Mouse (Mus musculus): ENCODE data around the gene Nup210l.

The Nup210l gene

DNA sequence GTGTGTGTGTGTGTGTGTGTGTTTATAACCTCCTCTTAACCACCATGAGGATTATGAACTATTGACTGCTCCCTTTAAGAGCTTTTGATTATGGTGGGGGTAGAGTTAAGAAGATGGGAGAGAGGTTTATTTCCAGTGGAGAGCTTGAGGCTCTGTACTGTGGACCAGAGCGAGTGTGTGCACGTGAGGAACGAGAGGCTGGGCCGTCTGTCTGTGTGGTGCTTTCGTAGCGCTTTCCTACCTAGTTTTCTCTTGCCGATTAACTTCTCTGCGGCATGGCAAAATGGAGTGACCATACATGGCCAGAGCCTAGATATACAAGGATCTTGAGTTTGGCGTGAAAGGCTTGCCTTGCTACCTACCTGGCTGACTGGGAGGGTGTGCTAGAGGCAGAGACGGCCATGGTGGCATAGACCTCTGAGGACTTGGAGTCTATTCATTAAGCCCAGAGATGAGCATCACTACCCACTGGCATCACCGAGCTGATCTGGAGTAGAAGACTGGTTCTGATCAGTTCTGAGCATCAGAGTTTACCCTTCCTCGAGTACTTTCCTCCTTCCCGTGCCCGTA is 151.9 kb downstream of the Nup210l start:
- DNase-seq (ENCODE audit: extremely low spot score): no peak

DNA sequence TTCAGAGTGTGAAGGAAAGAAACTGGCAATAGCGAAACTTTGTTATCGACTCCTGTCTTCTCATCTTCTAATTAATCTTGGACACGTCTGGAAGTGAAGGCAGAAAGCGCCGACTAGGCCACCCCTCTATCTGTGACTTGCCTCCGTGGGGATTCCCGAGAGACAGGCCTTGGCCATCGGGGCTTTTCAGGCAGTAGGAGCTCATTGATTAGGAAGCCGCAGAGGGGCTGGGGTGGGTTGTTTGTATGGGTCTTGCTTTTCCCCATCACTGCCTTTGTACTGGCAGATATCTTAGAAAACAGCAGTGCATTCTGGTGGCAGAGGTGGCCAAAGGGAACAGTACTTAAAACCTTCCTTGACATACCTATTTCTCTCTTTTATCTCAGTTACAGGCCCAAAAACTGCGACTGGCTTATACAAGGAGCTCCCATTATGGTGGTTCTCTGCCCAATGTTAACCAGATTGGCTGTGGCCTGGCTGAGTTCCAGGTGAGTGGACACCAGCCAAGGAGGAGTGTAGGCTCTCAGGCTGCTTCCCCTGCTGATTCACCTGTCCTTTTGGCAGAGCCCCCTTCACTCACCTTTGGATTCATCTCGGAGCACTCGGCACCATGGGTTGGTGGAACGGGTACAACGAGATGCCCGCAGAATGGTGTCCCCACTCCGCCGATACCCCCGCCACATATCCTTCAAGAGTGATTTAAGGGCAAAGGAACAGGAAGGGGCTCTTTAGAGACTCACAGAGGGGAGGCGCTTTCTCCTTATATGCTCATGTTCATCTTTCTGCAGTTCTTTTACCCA is 153.0 kb downstream of the Nup210l start:
- no peak for DNase-seq (ENCODE audit: extremely low spot score)

- DNase-seq (ENCODE audit: extremely low spot score): no peak
Observed at GRCm38 (mm10) chr3:90258521-90258920, 154.6 kb downstream of the Nup210l start.
